Mouse (Mus musculus): ENCODE measurements around the gene Gzmm. TPM values are rescaled to one million over a fixed set of nuclear protein-coding genes. Genes with fewer than 3 reads are reported as not detected.

The Gzmm gene
- polyA plus RNA-seq, 1 experiment from 2014 or later, result 1.5 TPM

DNA sequence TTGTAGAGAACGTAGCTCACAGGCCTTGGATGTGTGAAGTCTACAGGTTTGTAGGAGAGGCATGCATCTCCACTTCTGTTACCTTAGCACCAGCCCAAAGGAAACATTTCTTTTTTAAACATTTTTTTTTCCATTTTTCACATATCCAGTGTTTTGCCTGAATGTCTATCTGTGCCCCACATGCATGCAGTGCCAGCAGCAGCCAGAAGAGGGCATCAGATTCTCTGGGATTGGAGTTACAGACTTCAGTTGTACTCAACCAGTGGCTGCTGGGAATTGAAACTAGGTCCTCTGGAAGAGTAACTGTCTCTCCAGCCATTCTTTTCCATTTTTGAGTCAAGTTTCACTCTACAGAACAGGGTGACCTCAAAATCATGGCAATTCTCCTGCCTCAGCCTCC is 43.7 kb downstream of the Gzmm start:
- no peak for ATAC-seq (ENCODE audit: insufficient number of reproducible peaks, low FRiP score, low TSS enrichment, low read depth)
- Histone ChIP-seq H3K4me3 (replicated peaks) (no peak overlapping the region), H3K4me2 (replicated peaks) (no peak overlapping the region), H3K4me1 (no peaks in the 10 kb centered on the region), H3K36me3 (peaks cover 47% of the 10 kb centered on the region), H3K9me3 (replicated peaks) (peaks cover 9% of the 10 kb centered on the region), H3K27ac (replicated peaks) (no peak overlapping the region), H3K9ac (no peak overlapping the region), H3K27me3 (no peaks in the 10 kb centered on the region; the same call in 1 of the 2 replicates)
- 100% methylated on average over 1 of the region's 1 CpGs for WGBS

DNA sequence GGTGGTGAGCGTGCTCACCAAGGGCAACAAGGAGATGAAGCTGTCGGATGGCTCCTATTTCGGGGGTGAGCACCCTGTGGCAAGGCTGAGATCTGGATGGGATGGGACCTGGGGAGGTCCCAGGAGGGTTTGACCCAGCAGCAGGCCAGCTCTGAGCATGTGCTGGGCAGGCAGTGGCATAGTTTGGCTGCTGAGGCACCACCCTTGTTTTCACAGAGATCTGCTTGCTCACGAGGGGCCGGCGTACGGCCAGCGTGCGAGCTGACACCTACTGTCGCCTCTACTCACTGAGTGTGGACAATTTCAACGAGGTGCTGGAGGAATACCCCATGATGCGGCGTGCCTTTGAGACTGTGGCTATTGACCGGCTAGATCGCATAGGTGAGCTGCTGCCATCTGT is 45.0 kb downstream of the Gzmm start:
- Histone ChIP-seq H3K9me3 (replicated peaks) (peaks cover 23% of the 10 kb centered on the region), H3K36me3 (peaks cover 60% of the 10 kb centered on the region), H3K4me3 (replicated peaks) (no peak overlapping the region), H3K4me2 (replicated peaks) (no peak overlapping the region), H3K9ac (no peak overlapping the region), H3K27me3 (no peaks in the 10 kb centered on the region; the same call in 1 of the 2 replicates), H3K27ac (replicated peaks) (no peak overlapping the region), H3K4me1 (no peaks in the 10 kb centered on the region)
- 92% methylated on average over 15 of the region's 15 CpGs for WGBS
- no peak for ATAC-seq (ENCODE audit: insufficient number of reproducible peaks, low FRiP score, low TSS enrichment, low read depth)

DNA sequence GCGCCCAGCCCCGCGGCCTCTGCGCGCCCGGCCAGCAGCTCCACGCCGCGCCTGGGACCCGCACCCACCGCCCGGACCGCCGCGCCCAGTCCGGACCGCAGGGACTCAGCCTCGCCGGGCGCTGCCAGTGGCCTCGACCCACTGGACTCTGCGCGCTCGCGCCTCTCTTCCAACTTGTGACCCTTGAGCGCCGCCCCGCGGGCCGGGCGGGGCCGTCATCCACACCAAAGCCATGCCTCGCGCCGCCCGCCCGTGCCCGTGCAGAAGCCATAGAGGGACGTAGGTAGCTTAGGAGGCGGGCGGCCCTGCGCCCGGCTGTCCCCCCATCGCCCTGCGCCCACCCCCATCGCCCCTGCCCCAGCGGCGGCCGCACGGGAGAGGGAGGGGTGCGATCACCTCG is 46.5 kb downstream of the Gzmm start:
- H3K27ac ChIP-seq (replicated peaks), result no peak overlapping the region
- H3K9me3 ChIP-seq (replicated peaks), result peaks cover 38% of the 10 kb centered on the region
- peaks cover 76% of the 10 kb centered on the region for H3K36me3 ChIP-seq
- 36% methylated on average over 48 of the region's 52 CpGs for WGBS
- no peak overlapping the region for H3K4me3 ChIP-seq (replicated peaks)
- H3K4me2 ChIP-seq (replicated peaks), result no peak overlapping the region
- H3K9ac ChIP-seq, result no peak overlapping the region
- no peak for ATAC-seq (ENCODE audit: insufficient number of reproducible peaks, low FRiP score, low TSS enrichment, low read depth)
- H3K27me3 ChIP-seq, result no peaks in the 10 kb centered on the region; the same call in 1 of the 2 replicates
- H3K4me1 ChIP-seq, result no peaks in the 10 kb centered on the region

DNA sequence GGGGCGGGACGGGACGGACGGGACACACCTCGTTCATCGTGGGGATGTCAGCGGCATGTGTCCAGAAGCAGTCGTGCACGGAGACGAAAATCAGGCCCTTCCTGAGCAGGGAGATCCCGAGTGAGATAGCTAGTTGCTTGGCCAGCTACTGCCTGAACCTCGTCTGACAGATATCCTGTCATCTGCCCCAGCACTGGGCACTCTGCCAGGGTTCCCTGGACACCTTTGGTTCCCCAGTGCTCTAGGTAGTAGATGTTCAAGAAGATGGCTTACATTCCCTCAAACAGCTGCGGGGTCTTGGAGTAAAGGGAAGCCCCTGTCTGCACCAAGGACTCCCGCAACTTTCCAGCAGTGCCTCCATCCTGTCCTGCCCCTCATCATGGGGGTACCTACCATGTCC is 47.9 kb downstream of the Gzmm start:
- Histone ChIP-seq H3K27me3 (no peaks in the 10 kb centered on the region; the same call in 1 of the 2 replicates), H3K36me3 (peaks cover 89% of the 10 kb centered on the region), H3K4me3 (replicated peaks) (no peak overlapping the region), H3K9ac (no peak overlapping the region), H3K4me2 (replicated peaks) (no peak overlapping the region), H3K27ac (replicated peaks) (no peak overlapping the region), H3K4me1 (no peaks in the 10 kb centered on the region), H3K9me3 (replicated peaks) (peaks cover 42% of the 10 kb centered on the region)
- ATAC-seq (ENCODE audit: insufficient number of reproducible peaks, low FRiP score, low TSS enrichment, low read depth), result no peak
- WGBS, result 90% methylated on average over 14 of the region's 14 CpGs

DNA sequence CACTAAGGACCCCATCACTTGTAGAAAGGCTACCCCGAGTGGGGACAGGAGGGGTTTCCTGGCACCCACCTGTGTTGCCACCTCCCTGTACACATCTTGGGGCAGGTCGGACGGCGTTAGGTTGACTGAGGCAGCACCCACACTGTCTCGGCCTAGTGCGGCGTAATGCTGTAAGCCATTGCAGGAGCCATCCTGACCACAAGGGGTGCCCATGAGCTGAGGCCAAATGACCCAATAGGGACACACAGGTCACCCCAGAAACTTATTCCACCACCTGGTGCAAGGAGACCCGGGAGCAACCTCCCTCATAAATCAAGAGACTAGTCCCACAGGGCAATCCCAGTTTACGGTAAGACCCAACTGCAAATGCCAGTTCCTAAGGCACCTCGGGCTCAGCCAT is 49.4 kb downstream of the Gzmm start:
- H3K4me3 ChIP-seq (replicated peaks), result no peak overlapping the region
- H3K9ac ChIP-seq, result no peak overlapping the region
- peaks cover 42% of the 10 kb centered on the region for H3K9me3 ChIP-seq (replicated peaks)
- no peaks in the 10 kb centered on the region; the same call in 1 of the 2 replicates for H3K27me3 ChIP-seq
- H3K36me3 ChIP-seq, result peaks cover 97% of the 10 kb centered on the region
- no peak overlapping the region for H3K27ac ChIP-seq (replicated peaks)
- no peaks in the 10 kb centered on the region for H3K4me1 ChIP-seq
- no peak overlapping the region for H3K4me2 ChIP-seq (replicated peaks)
- 87% methylated on average over 10 of the region's 10 CpGs for WGBS
- ATAC-seq (ENCODE audit: insufficient number of reproducible peaks, low FRiP score, low TSS enrichment, low read depth), result no peak

DNA sequence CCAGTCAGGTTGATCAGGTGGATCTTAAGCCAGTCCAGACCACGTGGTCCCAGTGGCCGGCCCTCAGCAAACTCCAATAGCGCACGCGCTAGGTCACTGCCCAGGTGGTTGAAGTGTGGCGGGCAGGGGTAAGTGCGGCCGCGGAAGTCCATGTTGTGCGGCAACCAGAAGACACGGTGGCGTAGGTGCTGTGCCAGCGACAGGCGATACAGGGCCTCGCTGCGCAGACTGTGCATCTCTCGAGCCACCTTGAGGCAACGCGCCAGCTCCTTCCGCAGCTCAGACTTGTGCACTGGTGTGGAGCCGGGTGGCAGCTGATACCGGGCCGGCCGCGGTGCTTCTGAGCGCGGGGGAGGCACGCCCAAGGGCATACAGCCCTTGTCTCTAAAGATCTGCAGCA is 50.4 kb downstream of the Gzmm start:
- Histone ChIP-seq H3K4me3 (replicated peaks) (no peak overlapping the region), H3K4me2 (replicated peaks) (no peak overlapping the region), H3K36me3 (peaks cover 97% of the 10 kb centered on the region), H3K27ac (replicated peaks) (no peak overlapping the region), H3K9me3 (replicated peaks) (peaks cover 42% of the 10 kb centered on the region), H3K27me3 (no peaks in the 10 kb centered on the region; the same call in 1 of the 2 replicates), H3K9ac (no peak overlapping the region), H3K4me1 (no peaks in the 10 kb centered on the region)
- no peak for ATAC-seq (ENCODE audit: insufficient number of reproducible peaks, low FRiP score, low TSS enrichment, low read depth)
- WGBS, result 96% methylated on average over 28 of the region's 28 CpGs

DNA sequence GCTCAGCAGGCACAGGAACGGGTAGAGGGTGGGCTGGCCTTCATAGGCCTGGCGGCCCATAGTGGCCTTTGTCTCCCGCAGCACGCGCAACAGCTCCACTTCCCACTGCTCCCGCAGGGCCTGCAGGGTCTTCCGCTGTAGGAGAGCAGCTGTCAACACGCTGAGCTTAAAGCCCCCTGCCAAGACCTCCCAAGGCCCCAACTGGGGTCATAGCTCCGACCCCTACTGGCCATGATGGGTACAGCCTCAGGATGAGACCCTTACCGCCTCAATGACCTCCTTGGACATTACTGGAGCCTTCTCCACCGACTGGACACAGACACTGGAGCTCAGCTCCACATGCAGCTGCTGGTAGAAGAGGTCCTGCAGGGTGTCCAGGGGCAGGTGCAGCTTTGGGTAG is 52.0 kb downstream of the Gzmm start:
- ATAC-seq (ENCODE audit: insufficient number of reproducible peaks, low FRiP score, low TSS enrichment, low read depth), result no peak
- H3K36me3 ChIP-seq, result peaks cover 85% of the 10 kb centered on the region
- no peaks in the 10 kb centered on the region for H3K27me3 ChIP-seq
- H3K4me1 ChIP-seq, result peaks cover 5% of the 10 kb centered on the region
- H3K9ac ChIP-seq, result no peak overlapping the region
- H3K27ac ChIP-seq (replicated peaks), result no peak overlapping the region
- no peak overlapping the region for H3K4me3 ChIP-seq (replicated peaks)
- H3K4me2 ChIP-seq (replicated peaks), result no peak overlapping the region
- 71% methylated on average over 11 of the region's 11 CpGs for WGBS
- peaks cover 42% of the 10 kb centered on the region for H3K9me3 ChIP-seq (replicated peaks)

DNA sequence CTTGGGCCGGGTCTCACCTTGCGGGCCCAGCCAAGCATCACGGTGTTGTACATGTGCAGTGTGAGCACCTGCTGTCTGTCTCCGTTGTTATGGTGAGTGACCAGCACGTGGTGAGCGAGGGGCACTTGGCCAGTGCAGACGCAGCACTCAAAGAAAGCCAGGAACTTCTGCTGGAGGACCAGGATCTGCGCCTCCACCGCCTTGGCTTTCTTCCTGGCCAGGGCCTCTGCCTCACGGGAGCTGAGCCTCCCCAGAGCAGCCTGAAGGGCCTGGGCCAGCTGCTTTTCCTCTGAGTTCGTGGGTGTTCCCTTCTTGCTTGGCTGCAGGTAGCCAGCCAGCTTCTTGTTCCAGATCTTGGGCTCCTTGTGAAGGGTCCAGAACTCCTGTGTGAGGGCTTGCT is 54.3 kb downstream of the Gzmm start:
- peaks cover 62% of the 10 kb centered on the region for H3K36me3 ChIP-seq
- 92% methylated on average over 11 of the region's 11 CpGs for WGBS
- ATAC-seq (ENCODE audit: insufficient number of reproducible peaks, low FRiP score, low TSS enrichment, low read depth), result no peak

DNA sequence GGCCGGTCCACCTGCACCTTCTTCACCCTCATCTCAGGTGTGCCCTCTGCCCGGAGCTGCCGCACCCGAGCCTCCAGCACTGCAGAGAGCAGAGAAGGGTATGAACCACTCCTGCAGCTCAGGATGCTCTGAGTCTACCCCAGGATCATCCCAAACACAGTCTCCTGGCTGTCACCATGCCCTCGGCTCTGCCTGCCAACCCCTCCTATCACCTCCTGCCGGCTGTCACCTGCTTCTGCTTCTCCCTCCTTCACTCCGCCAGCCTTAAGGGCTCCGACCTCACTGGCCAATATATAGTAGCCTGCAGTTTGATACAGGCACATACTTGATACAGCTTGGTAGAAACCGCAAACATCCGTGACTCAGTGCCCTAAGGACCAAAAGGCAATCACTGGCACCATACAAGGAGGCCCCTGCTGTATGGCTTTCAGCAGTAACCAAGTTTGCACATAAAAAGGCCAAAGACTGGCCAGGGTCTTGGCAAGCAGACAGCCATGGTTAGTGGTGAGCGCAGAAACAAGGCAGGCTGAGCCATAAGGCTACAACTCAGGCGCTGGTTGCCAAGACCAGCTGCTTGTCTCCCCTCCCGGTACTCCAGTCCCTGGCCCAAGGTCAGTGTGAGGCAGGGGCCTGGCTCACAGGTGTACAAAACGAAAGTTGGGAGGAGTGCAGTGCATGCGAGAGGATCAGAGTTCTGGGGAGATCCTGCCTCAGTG is 55.0 kb downstream of the Gzmm start:
- Histone ChIP-seq H3K9me3 (replicated peaks) (peaks cover 20% of the 10 kb centered on the region), H3K27me3 (no peaks in the 10 kb centered on the region), H3K4me1 (peaks cover 12% of the 10 kb centered on the region), H3K36me3 (peaks cover 56% of the 10 kb centered on the region), H3K4me2 (replicated peaks) (no peak overlapping the region), H3K4me3 (replicated peaks) (no peak overlapping the region), H3K9ac (no peak overlapping the region), H3K27ac (replicated peaks) (no peak overlapping the region)
- WGBS, result 91% methylated on average over 15 of the region's 15 CpGs
- ATAC-seq (ENCODE audit: insufficient number of reproducible peaks, low FRiP score, low TSS enrichment, low read depth), result no peak

More for the DNA sequence above, 54.3 kb downstream of the Gzmm start:
- H3K4me3 ChIP-seq (replicated peaks), result no peak overlapping the region
- no peak overlapping the region for H3K4me2 ChIP-seq (replicated peaks)
- peaks cover 12% of the 10 kb centered on the region for H3K4me1 ChIP-seq
- H3K9ac ChIP-seq, result no peak overlapping the region
- H3K27ac ChIP-seq (replicated peaks), result no peak overlapping the region
- H3K9me3 ChIP-seq (replicated peaks), result peaks cover 26% of the 10 kb centered on the region
- no peaks in the 10 kb centered on the region for H3K27me3 ChIP-seq

Other genes starting within 250 kb of the Gzmm start
- not detected in 2 replicates for gene Vmn2r83, start 220.3 kb upstream of the Gzmm start, polyA plus RNA-seq (2015; fragmentation: Nextera tagmentation; extraction: Ambion mirVana)
- gene Plpp2, start 155.2 kb upstream of the Gzmm start, polyA plus RNA-seq (2015; fragmentation: Nextera tagmentation; extraction: Ambion mirVana), result 25.3 and 25.9 TPM in 2 replicates
- 70.3 and 71.4 TPM in 2 replicates for gene Mier2, start 133.8 kb upstream of the Gzmm start, polyA plus RNA-seq (2015; fragmentation: Nextera tagmentation; extraction: Ambion mirVana)
- gene Theg, start 101.7 kb upstream of the Gzmm start, polyA plus RNA-seq (2015; fragmentation: Nextera tagmentation; extraction: Ambion mirVana), result not detected in 2 replicates
- gene C2cd4c, start 75.0 kb upstream of the Gzmm start, polyA plus RNA-seq (2015; fragmentation: Nextera tagmentation; extraction: Ambion mirVana), result not detected in 2 replicates
- 11.8 and 12.5 TPM in 2 replicates for gene Shc2, start 51.1 kb upstream of the Gzmm start, polyA plus RNA-seq (2015; fragmentation: Nextera tagmentation; extraction: Ambion mirVana)
- not detected in 2 replicates for gene Odf3l2, start 43.3 kb upstream of the Gzmm start, polyA plus RNA-seq (2015; fragmentation: Nextera tagmentation; extraction: Ambion mirVana)
- 8.4 and 9.1 TPM in 2 replicates for gene Madcam1, start 24.5 kb upstream of the Gzmm start, polyA plus RNA-seq (2015; fragmentation: Nextera tagmentation; extraction: Ambion mirVana)
- gene Tpgs1, start 19.7 kb upstream of the Gzmm start, polyA plus RNA-seq (2015; fragmentation: Nextera tagmentation; extraction: Ambion mirVana), result 62.4 and 63.6 TPM in 2 replicates
- 94.8 and 96.8 TPM in 2 replicates for gene Cdc34, start 6.8 kb upstream of the Gzmm start, polyA plus RNA-seq (2015; fragmentation: Nextera tagmentation; extraction: Ambion mirVana)
- 837 and 902 TPM in 2 replicates for gene Bsg, start 15.5 kb downstream of the Gzmm start, polyA plus RNA-seq (2015; fragmentation: Nextera tagmentation; extraction: Ambion mirVana)
- 0.07 and 0.13 TPM in 2 replicates for gene Hcn2, start 27.6 kb downstream of the Gzmm start, polyA plus RNA-seq (2015; fragmentation: Nextera tagmentation; extraction: Ambion mirVana)
- gene Polrmt, start 57.6 kb downstream of the Gzmm start, polyA plus RNA-seq (2015; fragmentation: Nextera tagmentation; extraction: Ambion mirVana), result 41.6 and 46.6 TPM in 2 replicates
- gene Fgf22, start 66.1 kb downstream of the Gzmm start, polyA plus RNA-seq (2015; fragmentation: Nextera tagmentation; extraction: Ambion mirVana), result 2.5 and 3.9 TPM in 2 replicates
- gene Rnf126, start 77.9 kb downstream of the Gzmm start, polyA plus RNA-seq (2015; fragmentation: Nextera tagmentation; extraction: Ambion mirVana), result 110 and 127 TPM in 2 replicates
- 20.1 and 20.2 TPM in 2 replicates for gene Fstl3, start 88.3 kb downstream of the Gzmm start, polyA plus RNA-seq (2015; fragmentation: Nextera tagmentation; extraction: Ambion mirVana)
- gene Prss57, start 101.9 kb downstream of the Gzmm start, polyA plus RNA-seq (2015; fragmentation: Nextera tagmentation; extraction: Ambion mirVana), result 0.07 TPM in 1 of 2 replicates, not detected in the other
- gene Palm, start 104.6 kb downstream of the Gzmm start, polyA plus RNA-seq (2015; fragmentation: Nextera tagmentation; extraction: Ambion mirVana), result 88.1 and 96.6 TPM in 2 replicates
- gene Misp, start 132.0 kb downstream of the Gzmm start, polyA plus RNA-seq (2015; fragmentation: Nextera tagmentation; extraction: Ambion mirVana), result 5.4 and 7.8 TPM in 2 replicates
- 299 and 325 TPM in 2 replicates for gene Ptbp1, start 165.4 kb downstream of the Gzmm start, polyA plus RNA-seq (2015; fragmentation: Nextera tagmentation; extraction: Ambion mirVana)
- 4.3 and 5.6 TPM in 2 replicates for gene Prtn3, start 185.5 kb downstream of the Gzmm start, polyA plus RNA-seq (2015; fragmentation: Nextera tagmentation; extraction: Ambion mirVana)
- 59.9 and 68.2 TPM in 2 replicates for gene Plppr3, start 185.6 kb downstream of the Gzmm start, polyA plus RNA-seq (2015; fragmentation: Nextera tagmentation; extraction: Ambion mirVana)
- 0.28 and 0.85 TPM in 2 replicates for gene Elane, start 197.2 kb downstream of the Gzmm start, polyA plus RNA-seq (2015; fragmentation: Nextera tagmentation; extraction: Ambion mirVana)
- gene Cfd, start 201.8 kb downstream of the Gzmm start, polyA plus RNA-seq (2015; fragmentation: Nextera tagmentation; extraction: Ambion mirVana), result not detected in 2 replicates
- gene Med16, start 219.9 kb downstream of the Gzmm start, polyA plus RNA-seq (2015; fragmentation: Nextera tagmentation; extraction: Ambion mirVana), result 44.0 and 48.4 TPM in 2 replicates
- gene Gm26602, start 221.8 kb downstream of the Gzmm start, polyA plus RNA-seq (2015; fragmentation: Nextera tagmentation; extraction: Ambion mirVana), result 5.2 TPM in 1 of 2 replicates, not detected in the other
- gene Kiss1r, start 228.0 kb downstream of the Gzmm start, polyA plus RNA-seq (2015; fragmentation: Nextera tagmentation; extraction: Ambion mirVana), result 1.1 and 1.4 TPM in 2 replicates
- 179 and 181 TPM in 2 replicates for gene R3hdm4, start 232.2 kb downstream of the Gzmm start, polyA plus RNA-seq (2015; fragmentation: Nextera tagmentation; extraction: Ambion mirVana)
- gene Arid3a, start 238.0 kb downstream of the Gzmm start, polyA plus RNA-seq (2015; fragmentation: Nextera tagmentation; extraction: Ambion mirVana), result 6.6 and 7.0 TPM in 2 replicates

Data from embryonic facial prominence, embryonic 15.5 days (tissue).